Mouse (Mus musculus) neural tube, embryonic 11.5 days (tissue): ENCODE measurements around the gene Zfp1. TPM values are rescaled to one million over a fixed set of nuclear protein-coding genes. Genes with fewer than 3 reads are reported as not detected.
A peak's percentile ranks its signal among the peaks of the same experiment; 100 is the strongest.

ENCODE experiments used
- ATAC-seq: fragments of 200-750 bp; cut with Nextera tagmentation; 2 replicates; pipeline ENCODE4 v1.8.0; 2017; ENCODE audit warnings: moderate number of reproducible peaks, mild to moderate bottlenecking, moderate TSS enrichment, moderate library complexity; ENCODE audit not compliant: insufficient read depth, low FRiP score, low TSS enrichment
- DNase-seq: peaks from one replicate; pipeline ENCODE4 v3.0.0-alpha.2; 2015; ENCODE audit warnings: low spot score
- H3K27ac ChIP-seq: fragments of 300-500 bp; sonication (generic); 2 replicates; pipeline ENCODE4 v1.5.1; 2014; ENCODE audit warnings: low read depth, mild to moderate bottlenecking, low read length
- H3K27me3 ChIP-seq: fragments of 300-500 bp; sonication (generic); 2 replicates; pipeline ENCODE4 v1.6.1; 2014; ENCODE audit warnings: mild to moderate bottlenecking, low read length, mixed read lengths; ENCODE audit not compliant: control insufficient read depth, insufficient read depth
- H3K36me3 ChIP-seq: fragments of 300-500 bp; sonication (generic); 2 replicates; pipeline ENCODE4 v1.6.1; 2014; ENCODE audit warnings: mild to moderate bottlenecking, low read length, moderate library complexity, mixed read lengths; ENCODE audit not compliant: control insufficient read depth, insufficient read depth
- H3K4me1 ChIP-seq: fragments of 300-500 bp; sonication (generic); 2 replicates; pipeline ENCODE4 v1.6.1; 2014; ENCODE audit warnings: low read length, mixed read lengths; ENCODE audit not compliant: control insufficient read depth, insufficient read depth
- H3K4me2 ChIP-seq: fragments of 300-500 bp; sonication (generic); 2 replicates; pipeline ENCODE4 v1.6.1; 2014; ENCODE audit warnings: low read depth, mild to moderate bottlenecking, moderate library complexity
- H3K4me3 ChIP-seq: fragments of 300-500 bp; sonication (generic); 2 replicates; pipeline ENCODE4 v1.5.1; 2014; ENCODE audit warnings: low read depth, low read length
- H3K9ac ChIP-seq: fragments of 300-500 bp; sonication (generic); 2 replicates; pipeline ENCODE4 v1.6.1; 2014; ENCODE audit warnings: mild to moderate bottlenecking, low read length
- H3K9me3 ChIP-seq: fragments of 300-500 bp; sonication (generic); 2 replicates; pipeline ENCODE4 v1.6.1; 2016; ENCODE audit warnings: low read length; ENCODE audit not compliant: control insufficient read depth
- WGBS: fragments of 180-500 bp; shearing (Covaris S2); extraction: QIAGEN DNeasy Blood & Tissue Kit; methylation state at CpG from one replicate; pipeline ENCODE4 v1.1.7; 2014; 5-methylcytosine and 5-hydroxymethylcytosine counted together
- polyA plus RNA-seq: library from polyadenylated mRNA; unstranded; fragments of >200 nt; fragmentation: Nextera tagmentation; extraction: Ambion mirVana; gene quantifications from 2 replicates; pipeline ENCODE4 v1.2.1, GENCODE M21; 2014

The Zfp1 gene
- polyA plus RNA-seq, 1 experiment from 2014 or later, result 22.3 TPM

- Histone ChIP-seq H3K4me2 (no peak overlapping the region), H3K27ac (no peak overlapping the region), H3K4me3 (no peak overlapping the region), H3K4me1 (no peaks in the 10 kb centered on the region), H3K9ac (no peak overlapping the region), H3K36me3 (no peaks in the 10 kb centered on the region), H3K9me3 (no peaks in the 10 kb centered on the region), H3K27me3 (no peaks in the 10 kb centered on the region)
- DNase-seq (peak; percentile 51), ATAC-seq (no peak)
- 41% methylated on average over 3 of the region's 3 CpGs for WGBS
Measured at GRCm38 (mm10) chr8:111678111-111678510, 34.9 kb downstream of the Zfp1 start.

DNA sequence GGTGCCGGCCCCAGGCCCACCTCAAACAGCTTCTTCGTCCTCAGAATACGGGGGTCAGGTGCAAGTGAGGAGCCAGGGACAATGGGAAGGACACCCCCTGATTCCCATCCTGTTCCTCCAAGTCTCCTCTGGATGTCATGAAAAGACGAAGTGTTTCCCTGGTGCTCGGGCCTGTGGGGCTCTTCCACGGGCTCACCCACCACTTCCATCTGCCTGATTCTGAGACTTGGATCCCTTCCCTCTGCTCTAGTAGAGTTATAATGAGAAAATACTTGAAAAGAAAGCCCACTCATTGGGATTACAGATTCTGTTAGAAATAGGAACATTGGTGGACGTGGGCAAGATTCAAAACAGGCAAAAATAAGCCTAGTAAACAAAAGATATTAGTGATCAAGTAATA, 35.6 kb downstream of the Zfp1 start:
- ATAC-seq, result no peak
- Histone ChIP-seq H3K27me3 (no peaks in the 10 kb centered on the region), H3K4me2 (no peak overlapping the region), H3K27ac (no peak overlapping the region), H3K36me3 (no peaks in the 10 kb centered on the region), H3K4me1 (no peaks in the 10 kb centered on the region), H3K9me3 (no peaks in the 10 kb centered on the region), H3K9ac (no peak overlapping the region), H3K4me3 (no peak overlapping the region)
- DNase-seq, result no peak
- 88% methylated on average over 7 of the region's 7 CpGs for WGBS

- DNase-seq, result peak; percentile 31
- H3K4me3 ChIP-seq, result no peak overlapping the region
- H3K27me3 ChIP-seq, result no peaks in the 10 kb centered on the region
- ATAC-seq, result no peak
- no peak overlapping the region for H3K9ac ChIP-seq
- 45% methylated on average over 17 of the region's 17 CpGs for WGBS
- no peak overlapping the region for H3K4me2 ChIP-seq
- no peaks in the 10 kb centered on the region for H3K4me1 ChIP-seq
- no peaks in the 10 kb centered on the region for H3K36me3 ChIP-seq
- no peak overlapping the region for H3K27ac ChIP-seq
- no peaks in the 10 kb centered on the region for H3K9me3 ChIP-seq
Measured at GRCm38 (mm10) chr8:111680423-111681028, 37.3 kb downstream of the Zfp1 start.

- no peaks in the 10 kb centered on the region for H3K36me3 ChIP-seq
- ATAC-seq (no peak), DNase-seq (peak; percentile 15)
- no peak overlapping the region for H3K9ac ChIP-seq
- H3K27me3 ChIP-seq, result no peaks in the 10 kb centered on the region
- no peak overlapping the region for H3K4me3 ChIP-seq
- no peaks in the 10 kb centered on the region for H3K9me3 ChIP-seq
- H3K27ac ChIP-seq, result no peak overlapping the region
- no peaks in the 10 kb centered on the region for H3K4me1 ChIP-seq
- WGBS, result 79% methylated on average over 11 of the region's 11 CpGs
- no peak overlapping the region for H3K4me2 ChIP-seq
Measured at GRCm38 (mm10) chr8:111681153-111681552, 38.0 kb downstream of the Zfp1 start.

DNA sequence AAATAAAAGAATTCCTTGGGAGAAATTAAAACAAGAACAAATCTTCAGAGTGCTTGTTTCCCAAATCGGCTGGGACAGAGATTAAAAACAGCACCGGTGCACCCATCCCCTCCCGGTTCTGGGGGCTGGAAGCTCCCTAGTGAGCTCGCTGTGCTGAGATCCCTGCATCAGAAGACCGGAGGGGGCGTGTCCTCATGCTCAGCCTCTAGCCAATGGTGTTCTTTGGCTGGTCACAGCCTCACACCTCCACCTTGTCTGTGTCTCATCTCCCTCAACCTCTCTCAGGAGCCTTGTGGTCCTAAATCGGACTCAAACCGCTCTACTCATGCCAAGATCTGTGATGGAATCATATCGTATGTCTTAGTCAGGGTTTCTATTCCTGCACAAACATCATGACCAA, 39.3 kb downstream of the Zfp1 start:
- H3K4me2 ChIP-seq, result no peak overlapping the region
- H3K9me3 ChIP-seq, result no peaks in the 10 kb centered on the region
- H3K9ac ChIP-seq, result no peak overlapping the region
- 28% methylated on average over 9 of the region's 9 CpGs for WGBS
- H3K4me1 ChIP-seq, result no peaks in the 10 kb centered on the region
- ATAC-seq (no peak), DNase-seq (no peak)
- H3K27me3 ChIP-seq, result no peaks in the 10 kb centered on the region
- no peaks in the 10 kb centered on the region for H3K36me3 ChIP-seq
- H3K27ac ChIP-seq, result no peak overlapping the region
- H3K4me3 ChIP-seq, result no peak overlapping the region

DNA sequence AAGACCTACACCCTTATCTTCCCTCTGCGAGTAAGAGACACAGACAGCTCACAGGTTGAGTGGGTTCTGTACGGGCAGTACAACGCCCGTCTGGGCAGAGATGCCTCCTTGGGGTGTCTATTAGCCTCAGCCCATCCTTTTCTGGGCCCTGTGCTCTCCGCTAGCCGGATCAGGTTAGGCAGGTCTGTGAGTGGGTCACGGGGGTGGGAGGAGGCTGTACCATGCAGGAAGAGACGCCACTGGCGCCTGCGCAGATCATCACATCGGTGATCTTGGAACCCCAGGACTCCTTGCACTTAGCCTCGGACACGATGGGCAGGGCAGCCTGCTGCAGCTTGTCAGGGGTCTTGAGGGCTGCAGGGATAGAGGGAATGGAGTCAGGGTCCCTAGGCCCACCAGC, 43.7 kb downstream of the Zfp1 start:
- Histone ChIP-seq H3K4me2 (no peak overlapping the region), H3K36me3 (no peaks in the 10 kb centered on the region), H3K4me1 (no peaks in the 10 kb centered on the region), H3K27ac (no peak overlapping the region), H3K9me3 (no peaks in the 10 kb centered on the region), H3K27me3 (no peaks in the 10 kb centered on the region), H3K9ac (no peak overlapping the region), H3K4me3 (no peak overlapping the region)
- ATAC-seq (no peak), DNase-seq (no peak)
- WGBS, result 85% methylated on average over 13 of the region's 13 CpGs

GRCm38 (mm10) chr8:111690960-111691445, 47.8 kb downstream of the Zfp1 start, which contains the start of gene Ctrb1:
Gene Ctrb1 (minus strand): TSS chr8:111691010.
- DNase-seq, result peak; percentile 5
- ATAC-seq, result no peak
- Histone ChIP-seq H3K9ac (no peak within 1 kb of the TSS), H3K4me2 (no peak within 1 kb of the TSS), H3K27ac (no peak within 1 kb of the TSS), H3K9me3 (no peaks in the 10 kb centered on the region), H3K4me3 (no peak within 1 kb of the TSS), H3K27me3 (no peaks in the 10 kb centered on the region), H3K4me1 (no peaks in the 10 kb centered on the region; the same call in 1 of the 2 replicates), H3K36me3 (no peaks in the 10 kb centered on the region)
- WGBS, result 73% methylated on average over 2 of the region's 2 CpGs

GRCm38 (mm10) chr8:111693261-111693741, 50.1 kb downstream of the Zfp1 start:
- Histone ChIP-seq H3K27ac (no peak overlapping the region), H3K9ac (no peak overlapping the region), H3K4me3 (no peak overlapping the region), H3K4me1 (no peaks in the 10 kb centered on the region; the same call in 1 of the 2 replicates), H3K4me2 (no peak overlapping the region), H3K36me3 (no peaks in the 10 kb centered on the region), H3K27me3 (no peaks in the 10 kb centered on the region), H3K9me3 (no peaks in the 10 kb centered on the region)
- WGBS, result 52% methylated on average over 6 of the region's 6 CpGs
- peak; percentile 24 for DNase-seq
- ATAC-seq, result no peak

DNA sequence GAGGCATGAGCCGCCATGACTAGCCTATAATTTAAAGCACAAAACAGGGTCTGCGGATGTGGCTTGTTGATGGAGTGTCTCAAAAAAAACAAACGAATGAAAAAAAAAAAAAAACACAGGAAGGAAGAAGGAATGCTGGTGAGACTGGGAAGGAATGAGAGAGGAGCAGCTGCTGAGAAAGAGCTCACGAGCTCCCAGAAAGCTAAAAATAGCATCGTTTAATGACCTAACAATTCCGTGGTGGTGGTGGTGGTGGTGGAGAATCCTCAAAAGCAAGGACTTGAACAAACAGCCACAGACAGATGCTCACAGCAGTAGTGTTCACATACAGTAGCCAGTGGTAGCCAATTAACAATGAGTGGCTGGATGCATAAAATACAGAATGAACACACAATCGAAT, 52.2 kb downstream of the Zfp1 start:
- H3K4me3 ChIP-seq, result no peak overlapping the region
- no peak overlapping the region for H3K4me2 ChIP-seq
- H3K9me3 ChIP-seq, result no peaks in the 10 kb centered on the region
- H3K9ac ChIP-seq, result no peak overlapping the region
- WGBS, result 67% methylated on average over 7 of the region's 7 CpGs
- H3K27me3 ChIP-seq, result no peaks in the 10 kb centered on the region
- ATAC-seq (no peak), DNase-seq (no peak)
- H3K36me3 ChIP-seq, result no peaks in the 10 kb centered on the region
- H3K27ac ChIP-seq, result no peak overlapping the region
- H3K4me1 ChIP-seq, result no peaks in the 10 kb centered on the region; the same call in 1 of the 2 replicates
